Mouse (Mus musculus): ENCODE data around the gene Med8. TPM values are rescaled to one million over a fixed set of nuclear protein-coding genes. Genes with fewer than 3 reads are reported as not detected.

Gene Med8
- polyA plus RNA-seq (2017; shearing (Covaris generic)), result 42.6 TPM

DNA sequence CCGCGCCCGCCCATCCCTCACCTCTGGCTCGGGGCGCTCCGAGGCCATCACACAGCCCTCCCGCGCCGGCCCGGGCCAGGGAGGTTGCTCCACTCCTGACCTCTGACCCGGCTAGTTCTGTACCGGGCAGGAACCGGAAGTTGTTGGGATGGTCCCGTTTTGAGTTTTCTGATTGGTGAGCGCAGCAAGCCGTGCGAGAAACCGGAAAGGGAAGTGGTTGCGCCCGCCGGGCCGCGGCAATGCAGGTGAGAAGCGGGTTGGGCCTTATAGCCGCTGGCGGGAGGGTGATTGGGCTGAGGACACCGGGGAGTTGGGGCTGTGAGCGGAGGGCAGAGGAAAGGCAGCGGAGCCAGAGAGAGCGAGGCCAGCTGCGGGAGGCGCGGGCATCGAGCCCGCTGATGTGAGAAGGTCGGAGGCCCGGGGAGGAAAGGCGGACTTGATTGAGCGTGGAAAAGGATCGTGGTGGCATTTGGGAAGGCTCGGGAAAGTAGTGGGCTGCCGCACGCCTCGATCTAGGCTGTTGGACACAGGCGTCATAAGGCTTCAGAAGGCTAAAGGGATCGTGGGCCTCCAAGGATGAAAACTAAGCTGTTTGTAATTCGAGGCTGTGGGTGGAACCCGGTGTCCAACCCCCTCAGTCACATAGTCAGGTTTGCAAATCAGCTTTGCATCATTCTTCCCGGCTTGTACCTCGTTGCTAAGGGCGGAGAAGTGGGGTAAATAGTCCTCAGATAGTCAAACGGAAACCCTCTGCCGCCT lies at the start of gene Med8, which contains the start of gene Szt2:
Med8 (plus strand) TSS at position 196 of the 759 bp plus-strand sequence.
Szt2 (minus strand) TSS at position 132 of the 759 bp plus-strand sequence.

DNA sequence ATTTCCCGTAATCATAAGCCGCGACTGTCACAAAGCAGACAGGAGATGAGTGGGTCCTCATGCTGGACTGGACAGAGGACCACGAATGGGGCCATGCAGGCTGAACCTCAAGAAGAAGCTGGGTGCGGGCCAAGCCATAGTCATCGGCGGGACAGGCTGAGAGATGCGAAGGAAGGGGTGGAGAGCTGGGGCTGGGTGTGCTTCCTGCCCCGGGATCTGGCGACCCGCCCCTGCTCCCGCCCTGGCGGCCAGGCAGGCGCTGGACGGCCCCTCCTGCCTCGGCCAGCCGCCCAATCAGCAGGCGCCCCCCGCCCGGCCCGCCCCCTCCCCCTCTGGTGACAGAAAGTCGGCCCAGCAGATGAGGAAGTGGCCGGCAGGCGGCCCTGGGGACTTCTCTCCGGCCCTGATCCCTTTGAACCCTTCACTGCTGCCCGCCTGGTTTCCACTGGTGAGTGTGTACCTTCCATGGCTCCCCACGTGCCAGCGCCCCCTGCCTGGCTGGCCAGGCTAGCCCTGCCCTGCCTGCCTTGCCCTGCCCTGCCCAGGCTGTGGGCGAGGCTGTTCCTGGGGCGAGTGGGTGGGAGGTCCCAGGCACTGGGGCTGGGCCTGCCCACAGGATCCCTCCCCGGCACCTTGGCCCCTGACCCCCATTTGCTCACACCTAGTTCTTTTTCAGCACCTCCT lies 18.8 kb downstream of the Med8 start, which contains the start of gene Elovl1:
Elovl1 (plus strand) TSS at position 326 of the 684 bp plus-strand sequence.

DNA sequence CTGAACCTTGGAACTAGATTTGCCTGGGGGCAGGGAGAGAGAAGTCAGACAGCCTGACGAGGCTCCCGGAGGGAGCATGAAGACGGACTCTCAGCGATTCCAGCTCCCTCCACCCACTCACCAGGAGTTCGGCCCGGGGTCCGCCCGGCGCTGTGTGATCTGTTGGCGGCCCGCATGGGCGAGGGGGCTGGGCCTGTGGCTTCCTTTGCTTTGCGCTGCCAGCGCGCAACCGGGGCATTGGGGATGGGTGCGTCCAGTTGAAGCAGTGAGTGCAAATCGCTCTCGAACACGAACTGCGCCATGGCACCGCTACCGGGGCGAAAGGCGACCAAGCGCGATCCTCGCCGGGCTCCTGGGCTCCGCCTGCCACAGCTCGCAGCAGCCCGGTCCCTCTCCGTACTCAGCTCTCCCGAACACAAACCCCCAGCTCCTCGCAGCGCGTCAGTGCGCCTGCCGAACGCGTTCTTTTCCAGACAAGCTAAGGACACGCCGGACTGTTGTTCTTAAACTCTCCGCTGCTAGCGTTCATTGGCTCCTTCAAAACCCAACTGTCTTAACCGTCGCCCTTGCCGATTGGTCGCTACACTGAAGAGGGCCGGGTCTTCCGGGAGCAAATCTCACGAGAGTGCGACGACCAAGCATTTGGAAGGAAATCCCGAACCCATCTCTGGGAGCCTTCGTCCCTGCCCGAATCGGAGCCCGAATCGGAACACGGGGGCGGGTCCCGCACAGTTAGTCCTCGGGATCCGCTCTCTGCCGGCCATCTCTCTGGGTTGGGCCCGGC lies 27.9 kb downstream of the Med8 start, which contains the start of gene Cdc20:
Cdc20 (minus strand) TSS at position 533 of the 784 bp plus-strand sequence.

DNA sequence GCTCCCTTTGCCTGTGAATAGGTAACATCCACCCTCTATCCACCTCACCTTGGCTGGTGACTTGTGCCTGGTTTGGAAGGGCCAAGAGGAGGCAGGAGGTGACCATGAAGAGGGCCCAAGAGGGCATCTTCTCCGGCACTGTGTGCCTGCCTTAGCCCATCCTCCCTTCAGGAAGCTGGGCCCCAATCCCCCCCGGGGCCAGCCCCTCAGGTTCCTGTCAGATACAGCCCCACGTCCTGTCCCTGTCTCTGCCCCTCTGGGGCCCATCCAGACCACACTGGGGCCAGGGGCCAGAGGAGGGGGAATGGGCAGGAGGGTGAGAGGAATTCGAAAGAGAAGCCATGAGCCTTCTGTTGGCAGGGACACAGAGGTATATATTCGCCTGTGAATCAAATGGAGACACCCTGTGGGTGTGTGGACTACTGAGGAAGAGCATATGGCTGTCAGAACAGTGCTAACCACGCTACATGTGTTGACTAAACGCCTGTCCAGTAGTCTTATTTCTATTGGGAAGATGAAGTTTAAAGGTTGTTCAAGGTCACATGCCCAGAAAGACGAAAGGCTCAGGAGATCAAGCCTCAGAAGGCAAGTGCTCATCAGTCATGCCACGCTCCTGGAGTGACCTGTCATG lies 48.3 kb downstream of the Med8 start, which contains the start of gene Mpl:
Mpl (minus strand) TSS at position 169 of the 631 bp plus-strand sequence.

Other genes with a start within 250 kb of the Med8 start
- gene Kdm4a, start 229.3 kb upstream of the Med8 start, polyA plus RNA-seq (2017; shearing (Covaris generic)), result 17.7 TPM
- 1.5 TPM for gene Ptprf, start 117.9 kb upstream of the Med8 start, polyA plus RNA-seq (2017; shearing (Covaris generic))
- 14.5 TPM for gene Szt2, start 64 bp upstream of the Med8 start, polyA plus RNA-seq (2017; shearing (Covaris generic))
- gene Elovl1, start 18.8 kb downstream of the Med8 start, polyA plus RNA-seq (2017; shearing (Covaris generic)), result 66.7 TPM
- 9.7 TPM for gene Cdc20, start 28.0 kb downstream of the Med8 start, polyA plus RNA-seq (2017; shearing (Covaris generic))
- gene Mpl, start 48.2 kb downstream of the Med8 start, polyA plus RNA-seq (2017; shearing (Covaris generic)), result not detected
- not detected for gene Tie1, start 80.7 kb downstream of the Med8 start, polyA plus RNA-seq (2017; shearing (Covaris generic))
- not detected for gene 2610528J11Rik, start 117.7 kb downstream of the Med8 start, polyA plus RNA-seq (2017; shearing (Covaris generic))
- gene Tmem125, start 134.7 kb downstream of the Med8 start, polyA plus RNA-seq (2017; shearing (Covaris generic)), result not detected
- not detected for gene Cfap57, start 211.4 kb downstream of the Med8 start, polyA plus RNA-seq (2017; shearing (Covaris generic))
- 125 TPM for gene Ebna1bp2, start 211.5 kb downstream of the Med8 start, polyA plus RNA-seq (2017; shearing (Covaris generic))
- gene Olfr62, start 249.6 kb downstream of the Med8 start, polyA plus RNA-seq (2017; shearing (Covaris generic)), result not detected

Data from naive thymus-derived CD4-positive, alpha-beta T cell, adult 5 months (primary cell).